ENCODE assay signal across 25 mouse cellular contexts in genomic region chr10:25114316-25114715, GRCm38 (mm10).
"Had no signal": no experiment of that assay in that cellular context is flagged by ENCODE, and none has a peak within 500 bp of the region (broad histone marks: within the 10 kb centered on the region; RNA-seq: fewer than 3 reads in every experiment).

No protein-coding gene starts in this region.

- DNase-seq: forebrain, postnatal 0 days; gastrocnemius, postnatal 14 days; gastrocnemius, postnatal 36 days; heart, adult 11 months; heart, adult 2 months; heart, postnatal 10 days; heart, postnatal 4 days; kidney, adult 18-20 months; kidney, adult 8-10 months; kidney, postnatal 14 days; kidney, postnatal 36 days; left cerebral cortex, postnatal 4 days had no signal

- H3K4me3 ChIP-seq: heart, adult 2 months; heart, embryonic 10.5 days; heart, embryonic 12.5 days; hindbrain, embryonic 10.5 days; hindbrain, embryonic 12.5 days; intestine, embryonic 15.5 days; left cerebral cortex, adult 2 months; limb, embryonic 13.5 days; limb, embryonic 15.5 days had no signal

- H3K36me3 ChIP-seq: heart, embryonic 10.5 days; heart, embryonic 12.5 days; hindbrain, embryonic 10.5 days; hindbrain, embryonic 12.5 days; intestine, embryonic 15.5 days; limb, embryonic 13.5 days; limb, embryonic 15.5 days had no signal

- H3K27ac ChIP-seq: heart, adult 2 months; heart, embryonic 10.5 days; hindbrain, embryonic 10.5 days; intestine, embryonic 15.5 days; kidney, postnatal 0 days; left cerebral cortex, adult 2 months; limb, embryonic 13.5 days; limb, embryonic 15.5 days had no signal

- H3K9me3 ChIP-seq: heart, embryonic 10.5 days; heart, embryonic 12.5 days; hindbrain, embryonic 10.5 days; hindbrain, embryonic 12.5 days; intestine, embryonic 15.5 days; limb, embryonic 13.5 days; limb, embryonic 15.5 days had no signal

- H3K4me1 ChIP-seq: intestine, embryonic 15.5 days had no signal

- H3K27me3 ChIP-seq: heart, embryonic 12.5 days; hindbrain, embryonic 12.5 days; intestine, embryonic 15.5 days; limb, embryonic 13.5 days; limb, embryonic 15.5 days had no signal

- ATAC-seq: forebrain, postnatal 0 days; hindbrain, embryonic 16.5 days; inflammation-experienced regulatory T-cells, adult 6 months; intestine, embryonic 15.5 days; intestine, postnatal 0 days had no signal

- H3K9ac ChIP-seq: forebrain, postnatal 0 days; heart, embryonic 12.5 days; hindbrain, embryonic 12.5 days; hindbrain, embryonic 14.5 days; intestine, embryonic 15.5 days; limb, embryonic 13.5 days; limb, embryonic 15.5 days had no signal

- H3K4me2 ChIP-seq: heart, embryonic 12.5 days; hindbrain, embryonic 12.5 days; hindbrain, embryonic 14.5 days; intestine, embryonic 15.5 days; limb, embryonic 13.5 days; limb, embryonic 15.5 days had no signal
